Mouse (Mus musculus): Measurements from ENCODE around the gene Plekho2.

DNA sequence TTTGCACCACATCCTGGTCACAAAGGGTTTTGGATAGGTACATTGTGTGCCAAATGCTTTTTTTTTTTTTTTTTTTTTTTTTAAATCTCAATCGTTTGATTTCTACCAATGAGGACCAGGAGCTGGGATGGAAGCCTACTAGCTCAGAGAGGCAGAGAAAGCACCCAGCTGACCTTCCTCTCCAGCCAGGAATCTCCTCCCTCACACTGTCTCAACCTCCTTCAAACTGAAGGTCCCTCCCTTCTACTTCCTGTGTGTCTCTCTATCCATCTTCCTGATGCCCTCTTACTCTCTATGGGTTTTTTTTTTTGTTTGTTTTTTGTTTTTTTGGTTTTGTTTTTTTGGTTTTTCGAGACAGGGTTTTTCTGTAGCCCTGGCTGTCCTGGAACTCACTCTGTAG, 21.1 kb upstream of the Plekho2 start:
- no peak for TF ChIP-seq CTCF (IDR thresholded peaks at IDR 0.05)
- TF ChIP-seq POLR2A (IDR thresholded peaks at IDR 0.05; ENCODE audit: insufficient read depth, low read depth, low read length) = no peak
- TF ChIP-seq EP300 (IDR thresholded peaks at IDR 0.05; ENCODE audit: insufficient read depth, low read depth, low read length) = no peak

Measured in heart, adult 2 months (tissue).